Mouse (Mus musculus) neutrophil, adult 5-6 weeks (primary cell): ENCODE measurements around the gene H2-Eb1. TPM values are rescaled to one million over a fixed set of nuclear protein-coding genes. Genes with fewer than 3 reads are reported as not detected.

Experiments
- ATAC-seq: fragments of 151-379, 151-347 bp; 2 replicates; pipeline ENCODE4 v1.8.0; 2017; ENCODE audit warnings: mild to moderate bottlenecking, moderate TSS enrichment; ENCODE audit not compliant: insufficient number of reproducible peaks, poor library complexity, low FRiP score, severe bottlenecking; ENCODE audit errors: extremely low read depth
- total RNA-seq: library from RNA; stranded (forward); fragments of 200-1000 nt; gene quantifications from 2 replicates; pipeline ENCODE4 v1.2.3, GENCODE M21; 2017

H2-Eb1 gene
- total RNA-seq, 1 experiment from 2014 or later: 2,076 TPM

- ATAC-seq: no peak
These were observed 18.7 kb upstream of the H2-Eb1 start for GRCm38 (mm10) chr17:34286999-34287398.

- ATAC-seq: peak; percentile 69
These were observed 18.0 kb upstream of the H2-Eb1 start, which contains the start of gene H2-Aa for GRCm38 (mm10) chr17:34287648-34288047. TSS of gene H2-Aa (minus strand) at chr17:34287823.

- ATAC-seq: no peak
These were observed 17.5 kb upstream of the H2-Eb1 start for GRCm38 (mm10) chr17:34288131-34288530.

- peak; percentile 55 for ATAC-seq
These were observed 14.1 kb upstream of the H2-Eb1 start for GRCm38 (mm10) chr17:34291609-34292008.

GRCm38 (mm10) chr17:34292570-34292969, 13.1 kb upstream of the H2-Eb1 start:
- ATAC-seq: no peak

- ATAC-seq: peak; percentile 68
These were observed 12.1 kb upstream of the H2-Eb1 start for GRCm38 (mm10) chr17:34293533-34293932.

- no peak for ATAC-seq
These were observed 11.4 kb upstream of the H2-Eb1 start for GRCm38 (mm10) chr17:34294249-34294648.

GRCm38 (mm10) chr17:34295307-34295706, 10.4 kb upstream of the H2-Eb1 start:
- ATAC-seq: no peak

- ATAC-seq: peak; percentile 42
These were observed 9.5 kb upstream of the H2-Eb1 start for GRCm38 (mm10) chr17:34295891-34296794.

DNA sequence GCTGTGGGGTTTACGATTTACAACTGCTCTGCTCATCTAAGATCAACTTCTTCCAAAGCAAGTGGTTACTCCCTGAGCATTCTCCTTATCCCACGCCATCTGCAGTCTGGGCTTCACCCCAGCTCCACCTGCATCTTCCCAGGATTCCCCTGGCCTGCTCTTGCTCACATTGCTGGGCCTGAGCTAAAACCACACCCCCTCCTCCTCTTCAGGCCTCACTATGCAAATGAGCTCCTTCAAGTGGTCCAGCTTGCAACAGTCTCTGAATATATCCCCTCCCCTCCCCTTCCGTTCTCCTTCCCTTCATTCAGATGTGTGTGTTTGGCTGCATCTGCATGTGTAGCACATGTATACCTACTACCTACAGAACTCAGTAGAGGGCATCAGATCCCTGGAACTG, 6.3 kb upstream of the H2-Eb1 start:
- peak; percentile 48 for ATAC-seq

GRCm38 (mm10) chr17:34300071-34300470, 5.6 kb upstream of the H2-Eb1 start:
- no peak for ATAC-seq

DNA sequence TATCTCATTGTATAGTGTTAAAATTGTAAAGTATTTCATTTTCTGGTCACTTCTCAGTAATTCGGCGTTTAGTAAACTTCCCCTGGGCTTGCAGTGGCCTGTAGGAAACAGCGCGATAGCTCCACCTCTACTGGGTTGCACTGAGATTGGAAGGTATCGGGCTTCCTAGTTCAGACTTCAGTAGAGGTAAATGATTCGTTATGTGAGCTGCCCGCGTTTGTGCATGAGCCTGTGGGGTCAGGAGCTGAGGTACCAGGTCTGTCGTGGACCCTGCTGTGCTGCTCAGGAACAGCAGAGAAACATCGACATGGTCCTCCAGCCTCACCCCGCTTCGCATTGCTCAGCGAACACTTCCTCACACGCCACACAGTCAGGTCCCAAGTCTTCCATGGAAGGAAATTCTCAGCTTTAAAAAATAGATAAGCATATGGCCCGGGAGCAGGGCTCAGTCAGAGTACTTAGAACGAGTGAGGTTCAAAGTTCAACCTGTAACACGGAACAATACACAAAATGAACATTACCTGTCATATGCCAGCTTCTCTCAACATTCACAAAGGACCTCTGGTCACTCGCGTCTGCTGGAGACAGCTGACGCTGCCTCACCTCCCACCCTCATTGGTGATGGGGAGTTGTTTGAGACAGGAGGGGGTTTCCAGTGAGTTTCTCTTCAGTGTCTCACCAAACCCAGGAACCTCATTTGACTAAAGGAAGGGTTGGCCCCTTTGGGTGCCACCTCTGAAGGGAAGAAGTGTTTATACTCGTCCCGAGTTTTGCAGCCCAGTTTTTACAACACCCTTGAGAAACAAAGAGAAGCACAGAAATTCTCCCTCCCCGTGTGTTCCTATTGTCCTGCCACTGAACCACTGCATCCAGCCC, 4.7 kb upstream of the H2-Eb1 start:
- ATAC-seq: peak; percentile 64

- ATAC-seq: no peak
These were observed 3.9 kb upstream of the H2-Eb1 start for GRCm38 (mm10) chr17:34301670-34302190.

DNA sequence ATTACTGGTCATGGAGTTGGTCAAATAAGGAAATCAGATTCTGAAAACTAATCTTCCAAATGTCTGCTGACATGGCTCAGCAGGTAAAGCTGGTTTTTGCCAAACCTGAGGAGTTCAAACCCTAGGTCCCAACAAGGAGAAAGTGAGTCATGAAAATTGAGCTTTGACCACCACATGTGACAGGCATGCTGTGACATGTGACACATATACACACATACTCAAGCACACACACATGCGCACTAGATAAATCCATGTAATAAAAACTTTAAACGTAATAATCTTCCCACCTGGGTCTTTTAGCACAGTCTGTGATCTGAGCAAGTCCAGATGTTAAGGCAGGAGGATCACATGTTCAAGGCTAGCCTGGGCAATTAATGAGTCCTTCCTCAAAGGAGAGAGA, 1.9 kb upstream of the H2-Eb1 start:
- ATAC-seq: no peak

DNA sequence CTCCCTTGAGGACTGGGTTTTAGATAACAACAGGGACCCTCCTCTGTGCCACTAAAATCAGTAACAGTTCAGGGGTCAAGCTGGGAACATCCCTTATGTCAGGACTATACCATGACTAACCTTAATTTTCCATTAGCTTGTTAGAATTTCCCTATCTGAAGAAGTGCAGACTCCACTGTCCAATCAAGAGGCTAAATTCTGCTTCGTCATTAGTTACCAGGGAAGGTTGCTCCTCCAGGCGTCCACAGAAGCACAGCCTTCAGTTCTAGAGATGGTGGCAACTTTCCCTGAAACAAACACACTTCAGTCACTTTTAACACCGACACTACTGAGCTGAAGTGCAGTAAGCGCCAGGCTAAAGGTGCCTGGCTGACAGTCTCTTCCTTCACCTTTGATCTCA, 916 bp upstream of the H2-Eb1 start:
- peak; percentile 52 for ATAC-seq

DNA sequence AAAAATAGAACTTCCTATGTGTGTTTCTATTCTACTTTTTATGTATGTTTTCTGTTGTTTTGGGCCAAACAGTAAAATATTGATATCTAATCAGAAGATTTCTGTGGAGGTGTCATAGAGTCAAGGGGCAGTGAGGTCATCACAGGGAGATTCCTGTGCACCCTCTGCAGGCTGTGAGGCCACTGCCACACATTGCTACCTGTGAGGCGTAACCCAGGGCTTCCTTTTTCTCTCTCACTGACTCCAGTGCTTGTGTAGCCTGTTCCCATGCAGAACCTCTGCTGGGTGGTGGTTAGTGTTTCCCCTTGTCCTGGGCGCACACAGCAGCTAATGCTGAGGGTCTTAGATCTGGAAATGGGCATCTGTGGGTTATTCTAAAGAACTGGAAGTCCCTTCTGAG, 740 bp downstream of the H2-Eb1 start:
- ATAC-seq: no peak

DNA sequence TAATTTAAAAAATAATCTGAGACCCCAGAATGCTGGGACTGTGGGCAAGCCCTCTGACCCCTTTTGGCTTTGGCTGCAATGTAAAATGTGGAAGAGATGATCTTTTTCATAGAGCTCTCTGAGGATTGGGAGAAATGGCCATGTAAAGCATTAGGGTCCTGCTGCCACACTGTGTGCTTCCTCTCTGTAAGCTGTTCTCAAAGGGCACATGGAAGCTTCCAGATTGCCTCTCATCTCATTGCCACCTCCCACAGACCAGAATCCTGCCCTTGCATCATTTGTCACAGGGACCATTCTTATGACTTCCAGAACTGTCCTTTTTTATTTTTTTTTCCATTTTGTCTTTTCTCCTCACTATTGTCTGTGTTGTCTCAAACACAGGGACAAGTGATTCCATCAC, 1.5 kb downstream of the H2-Eb1 start:
- no peak for ATAC-seq

- no peak for ATAC-seq
These were observed 2.5 kb downstream of the H2-Eb1 start for GRCm38 (mm10) chr17:34308161-34308560.

- ATAC-seq: no peak
These were observed 3.6 kb downstream of the H2-Eb1 start for GRCm38 (mm10) chr17:34309225-34309624.
